Mouse (Mus musculus) B cell, adult 2 months (primary cell): ENCODE data around the gene Fth1.
A peak's percentile ranks its signal among the peaks of the same experiment; 100 is the strongest.

Source experiments
- DNase-seq, 2 experiments: peaks; one replicate each; pipeline ENCODE4 v3.0.0; 2022

Gene Fth1

DNA sequence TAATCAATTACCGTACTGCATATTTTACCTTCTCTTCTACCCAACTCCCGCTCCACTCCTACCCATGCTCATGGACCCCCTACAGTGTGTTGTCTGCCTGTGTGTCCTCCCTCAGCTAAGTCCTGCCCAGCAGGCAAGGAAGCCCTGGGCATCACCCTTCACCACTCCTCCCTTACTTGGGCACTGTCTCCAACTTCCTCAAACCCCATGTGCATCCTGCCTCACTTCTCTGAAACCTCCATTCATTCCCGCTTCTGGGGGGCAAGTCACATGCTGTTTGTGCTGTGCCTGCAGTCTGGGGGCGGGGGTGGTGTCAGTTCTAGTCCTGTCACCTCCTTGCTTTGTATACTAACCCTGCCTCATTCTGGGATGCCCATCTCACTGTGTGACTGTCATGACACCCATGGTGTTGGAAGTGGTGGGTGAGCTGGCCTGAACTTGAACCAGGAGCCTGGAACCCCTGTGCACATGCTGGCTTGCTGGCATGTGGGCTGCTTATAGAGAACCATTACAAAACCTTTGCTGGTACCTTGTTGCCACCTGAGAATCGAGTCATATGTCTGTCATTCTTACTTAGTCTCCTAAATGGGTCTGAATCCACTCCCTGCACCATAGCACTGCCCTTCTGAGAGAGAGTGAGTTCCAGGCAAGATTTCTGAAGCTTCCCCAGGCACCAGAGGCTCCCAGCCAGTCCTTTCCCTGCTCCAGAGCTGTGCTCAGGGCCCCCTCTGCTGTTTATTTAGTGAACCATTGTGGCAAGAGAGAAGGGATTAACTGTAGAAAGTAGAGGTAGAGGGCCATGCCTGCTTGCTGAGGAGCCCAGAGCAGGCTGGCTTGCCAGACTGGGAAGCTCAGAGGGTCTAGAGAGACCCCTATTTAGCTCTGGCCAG lies 42.3 kb downstream of the Fth1 start:
- no peak for DNase-seq

- DNase-seq, result no peak
These were observed 42.9 kb downstream of the Fth1 start for GRCm38 (mm10) chr19:10023304-10023758.

DNA sequence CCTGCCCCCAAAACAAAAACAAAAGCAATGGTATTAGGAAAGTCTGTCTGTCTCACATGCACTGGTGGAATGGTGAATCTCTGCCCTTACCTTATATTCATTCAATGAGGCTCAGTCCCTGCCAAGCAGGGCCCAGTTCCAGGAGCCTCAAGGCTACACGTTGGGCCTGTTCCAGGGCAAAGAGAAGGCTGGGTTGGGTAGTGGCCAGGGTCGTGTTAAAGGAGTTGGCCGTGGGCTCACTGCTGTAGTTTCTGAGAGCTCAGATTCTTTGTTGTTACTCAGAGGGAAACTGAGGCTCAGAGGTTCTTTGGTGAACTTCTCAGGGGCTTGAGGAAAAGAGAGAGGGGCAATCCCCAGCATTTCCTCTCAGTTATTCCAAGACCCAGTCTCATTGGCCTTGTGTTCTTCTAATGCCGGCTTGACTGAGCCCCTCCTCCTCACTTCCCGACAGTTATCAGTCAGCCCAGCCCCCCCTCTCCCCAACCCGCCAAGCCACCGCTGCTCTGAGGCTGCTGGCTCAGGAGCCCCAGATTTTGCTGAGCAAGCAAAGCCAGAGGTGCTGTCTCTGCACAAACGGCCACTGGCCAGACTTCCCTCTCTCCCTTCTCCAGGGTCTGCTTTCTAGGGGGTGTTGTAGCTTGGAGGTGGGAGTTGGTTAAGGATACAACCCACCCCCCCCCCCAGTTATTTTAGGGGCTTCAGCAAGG lies 44.9 kb downstream of the Fth1 start:
- no peak for DNase-seq

DNA sequence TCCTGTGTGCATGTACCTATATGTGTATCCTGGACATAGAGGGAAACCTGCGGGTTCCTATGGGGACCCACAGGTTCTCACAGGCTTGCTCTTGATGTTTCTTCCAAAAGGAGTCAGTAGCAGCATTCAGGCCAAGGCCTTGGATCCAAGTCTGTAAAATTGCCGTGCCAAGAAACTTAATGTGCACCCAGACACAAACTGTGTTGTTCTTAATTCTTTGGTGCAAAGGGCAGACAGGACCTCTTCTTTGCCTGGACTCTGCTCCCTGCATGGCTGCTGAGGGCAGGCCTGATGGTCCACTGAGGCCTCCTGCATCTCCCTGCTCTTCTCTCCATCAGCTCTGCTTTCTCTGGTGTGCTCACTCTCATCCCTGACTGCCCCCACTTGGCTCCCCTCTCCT lies 49.3 kb downstream of the Fth1 start:
- DNase-seq, result no peak

- peak; percentile 71 to 78 for DNase-seq
These were observed 53.0 kb downstream of the Fth1 start for GRCm38 (mm10) chr19:10033211-10033973.

- DNase-seq, result no peak
These were observed 54.0 kb downstream of the Fth1 start for GRCm38 (mm10) chr19:10034356-10034755.
